Mouse (Mus musculus) hindbrain, postnatal 0 days (tissue): ENCODE measurements at regions not wholly inside any gene's neighbourhood (a gene's known extent, or its start where the extent isn't known, plus 50 kb on each side); places are given as distances from the start of the nearest gene placed in this dataset.
"Not testable (repeated sequence)": the region's sequence is repeated elsewhere in the genome, so short reads cannot be mapped to it uniquely, and the experiment has no call there.

ENCODE experiments used
- ATAC-seq: fragments of 200-750 bp; cut with Nextera tagmentation; 2 replicates; pipeline ENCODE4 v1.8.0; 2017; ENCODE audit warnings: mild to moderate bottlenecking, moderate TSS enrichment, moderate library complexity
- DNase-seq: peaks from one replicate; pipeline ENCODE4 v3.0.0-alpha.2; 2015; ENCODE audit warnings: low spot score
- H3K27ac ChIP-seq: fragments of 300-500 bp; sonication (generic); 2 replicates; pipeline ENCODE4 v1.5.1; 2014; ENCODE audit warnings: mild to moderate bottlenecking
- H3K27me3 ChIP-seq: fragments of 300-500 bp; sonication (generic); 2 replicates; pipeline ENCODE4 v1.6.1; 2014; ENCODE audit warnings: low read length, mixed read lengths; ENCODE audit not compliant: insufficient read depth
- H3K36me3 ChIP-seq: fragments of 300-500 bp; sonication (generic); 2 replicates; pipeline ENCODE4 v1.6.1; 2014; ENCODE audit warnings: low read length, mixed read lengths; ENCODE audit not compliant: insufficient read depth
- H3K4me1 ChIP-seq: fragments of 300-500 bp; sonication (generic); 2 replicates; pipeline ENCODE4 v1.6.1; 2014; ENCODE audit warnings: antibody characterized with exemption, low read length, mixed read lengths; ENCODE audit not compliant: insufficient read depth
- H3K4me2 ChIP-seq: fragments of 300-500 bp; sonication (generic); 2 replicates; pipeline ENCODE4 v1.6.1; 2014; ENCODE audit warnings: low read depth, mild to moderate bottlenecking, low read length, moderate library complexity, mixed read lengths
- H3K4me3 ChIP-seq: fragments of 300-500 bp; sonication (generic); 2 replicates; pipeline ENCODE4 v1.5.1; 2014; ENCODE audit warnings: low read length
- H3K9ac ChIP-seq: fragments of 300-500 bp; sonication (generic); replicated peaks from 2 replicates; pipeline ENCODE4 v1.6.1; 2014; ENCODE audit warnings: mild to moderate bottlenecking, low read length, moderate library complexity, mixed read lengths
- H3K9me3 ChIP-seq: fragments of 300-500 bp; sonication (generic); 2 replicates; pipeline ENCODE4 v1.6.1; 2016; ENCODE audit warnings: low read length, mixed read lengths
- CTCF ChIP-seq: IDR thresholded peaks from 2 replicates; pipeline ENCODE4 v1.5.1; 2016; ENCODE audit warnings: antibody characterized with exemption, control low read depth, low read depth
- WGBS: fragments of 180-500 bp; shearing (Covaris S2); extraction: QIAGEN DNeasy Blood & Tissue Kit; methylation state at CpG from one replicate; pipeline ENCODE4 v1.1.7; 2014; 5-methylcytosine and 5-hydroxymethylcytosine counted together

GRCm38 (mm10) chr4:3066051-3066736, 100.9 kb upstream of the Vmn1r2 start:
- Histone ChIP-seq H3K9me3 (peaks cover 86% of the 10 kb centered on the region), H3K36me3 (no peaks in the 10 kb centered on the region), H3K4me3 (no peak overlapping the region), H3K4me2 (no peak overlapping the region), H3K27me3 (no peaks in the 10 kb centered on the region), H3K27ac (no peak overlapping the region), H3K4me1 (no peaks in the 10 kb centered on the region), H3K9ac (no peak overlapping the region)
- 78% methylated on average over 5 of the region's 5 CpGs for WGBS
- ATAC-seq = no peak
- TF ChIP-seq CTCF = no peak
- no peak for DNase-seq

GRCm38 (mm10) chr4:3067265-3067664, 99.9 kb upstream of the Vmn1r2 start:
- Histone ChIP-seq H3K9me3 (peaks cover 80% of the 10 kb centered on the region), H3K36me3 (no peaks in the 10 kb centered on the region), H3K9ac (no peak overlapping the region), H3K4me3 (no peak overlapping the region), H3K4me2 (no peak overlapping the region), H3K4me1 (no peaks in the 10 kb centered on the region), H3K27ac (no peak overlapping the region), H3K27me3 (no peaks in the 10 kb centered on the region)
- WGBS = 50% methylated on average over 2 of the region's 2 CpGs
- no peak for TF ChIP-seq CTCF
- no peak for DNase-seq
- ATAC-seq = peak; percentile 6

GRCm38 (mm10) chr4:3067666-3068065, 99.5 kb upstream of the Vmn1r2 start:
- Histone ChIP-seq H3K27me3 (no peaks in the 10 kb centered on the region), H3K9ac (no peak overlapping the region), H3K4me1 (no peaks in the 10 kb centered on the region), H3K27ac (no peak overlapping the region), H3K4me2 (no peak overlapping the region), H3K36me3 (no peaks in the 10 kb centered on the region), H3K9me3 (peaks cover 80% of the 10 kb centered on the region), H3K4me3 (no peak overlapping the region)
- WGBS = 34% methylated on average over 2 of the region's 2 CpGs
- peak; percentile 55 for ATAC-seq
- no peak for DNase-seq
- no peak for TF ChIP-seq CTCF

GRCm38 (mm10) chr4:3068306-3069223, 98.6 kb upstream of the Vmn1r2 start:
- no peak for DNase-seq
- Histone ChIP-seq H3K27me3 (no peaks in the 10 kb centered on the region), H3K9me3 (peaks cover 73% of the 10 kb centered on the region), H3K36me3 (no peaks in the 10 kb centered on the region), H3K4me1 (no peaks in the 10 kb centered on the region), H3K9ac (no peak overlapping the region), H3K4me2 (no peak overlapping the region), H3K4me3 (no peak overlapping the region), H3K27ac (no peak overlapping the region)
- ATAC-seq = 0 out of 2 replicates have a peak, but pooled peaks have one; percentile 6
- WGBS = 86% methylated on average over 6 of the region's 6 CpGs
- TF ChIP-seq CTCF = no peak

- ATAC-seq = peak; percentile 44
- H3K9ac ChIP-seq = no peak overlapping the region
- no peak for TF ChIP-seq CTCF
- H3K27ac ChIP-seq = no peak overlapping the region
- no peaks in the 10 kb centered on the region for H3K4me1 ChIP-seq
- H3K36me3 ChIP-seq = no peaks in the 10 kb centered on the region
- peaks cover 66% of the 10 kb centered on the region for H3K9me3 ChIP-seq
- no peak overlapping the region for H3K4me2 ChIP-seq
- 61% methylated on average over 1 of the region's 1 CpGs for WGBS
- H3K27me3 ChIP-seq = no peaks in the 10 kb centered on the region
- no peak overlapping the region for H3K4me3 ChIP-seq
- DNase-seq = no peak
Measured at GRCm38 (mm10) chr4:3069341-3069740, 97.8 kb upstream of the Vmn1r2 start.

- not testable (repeated sequence) for H3K27me3 ChIP-seq, H3K4me1 ChIP-seq, ATAC-seq, H3K27ac ChIP-seq, H3K9ac ChIP-seq, H3K4me3 ChIP-seq, DNase-seq, H3K4me2 ChIP-seq, H3K36me3 ChIP-seq
- WGBS = 70% methylated on average over 6 of the region's 6 CpGs
- peaks cover 46% of the 10 kb centered on the region for H3K9me3 ChIP-seq
Measured at GRCm38 (mm10) chr4:3071326-3071725, 95.8 kb upstream of the Vmn1r2 start.

- Histone ChIP-seq H3K9ac (no peak overlapping the region), H3K27me3 (no peaks in the 10 kb centered on the region), H3K4me1 (no peaks in the 10 kb centered on the region), H3K4me2 (no peak overlapping the region), H3K4me3 (no peak overlapping the region), H3K9me3 (peaks cover 57% of the 10 kb centered on the region), H3K27ac (no peak overlapping the region), H3K36me3 (no peaks in the 10 kb centered on the region)
- WGBS = 94% methylated on average over 1 of the region's 1 CpGs
- DNase-seq (no peak), ATAC-seq (no peak)
- no peak for TF ChIP-seq CTCF
Measured at GRCm38 (mm10) chr4:3079901-3080300, 87.2 kb upstream of the Vmn1r2 start.
